In genomic region chr3:69465751-69466150, GRCm38 (mm10) we compare ENCODE assay signal across 14 mouse cellular contexts.
"Had no signal": no experiment of that assay in that cellular context is flagged by ENCODE, and none has a peak within 500 bp of the region (broad histone marks: within the 10 kb centered on the region; RNA-seq: fewer than 3 reads in every experiment).

No protein-coding gene starts in this region.

- H3K27ac ChIP-seq: macrophage; midbrain, embryonic 13.5 days; midbrain, embryonic 15.5 days; neural tube, embryonic 12.5 days had no signal

- DNase-seq: lung, adult 18-20 months; lung, embryonic 14.5 days; lung, postnatal 10 days; right cerebral cortex, postnatal 25 days; right cerebral cortex, postnatal 4 days; spleen, adult 18-20 months; thymus, adult 2 months; thymus, postnatal 25 days; thymus, postnatal 4 days had no signal

- H3K4me3 ChIP-seq: megakaryocyte, embryonic 14.5 days; midbrain, embryonic 13.5 days; midbrain, embryonic 15.5 days; neural tube, embryonic 12.5 days had no signal
